Mouse (Mus musculus): ENCODE measurements around the gene Acss2. TPM values are rescaled to one million over a fixed set of nuclear protein-coding genes. Genes with fewer than 3 reads are reported as not detected.
A peak's percentile ranks its signal among the peaks of the same experiment; 100 is the strongest.

Acss2 gene
- polyA plus RNA-seq, 1 experiment from 2014 or later: 17.5 TPM

GRCm38 (mm10) chr2:155507721-155508470, 9.9 kb upstream of the Acss2 start:
- no peak overlapping the region for H3K27ac ChIP-seq (ENCODE audit: low read depth, low read length)
- ATAC-seq: no peak
- H3K9me3 ChIP-seq (replicated peaks; ENCODE audit: control insufficient read depth, low read length): no peaks in the 10 kb centered on the region
- H3K4me2 ChIP-seq (ENCODE audit: low read length): no peak overlapping the region
- DNase-seq (ENCODE audit: low spot score): no peak
- peaks cover 10% of the 10 kb centered on the region; the same call in 1 of the 2 replicates for H3K36me3 ChIP-seq (ENCODE audit: control insufficient read depth, insufficient read depth, low read length)
- no peak overlapping the region for H3K4me3 ChIP-seq (ENCODE audit: low read depth, low read length)
- H3K9ac ChIP-seq (ENCODE audit: low read length): no peak overlapping the region
- H3K27me3 ChIP-seq (replicated peaks; ENCODE audit: control insufficient read depth, insufficient read depth, low read length): no peaks in the 10 kb centered on the region
- H3K4me1 ChIP-seq (ENCODE audit: control insufficient read depth, insufficient read depth, low read length): no peaks in the 10 kb centered on the region
- WGBS: 77% methylated on average over 10 of the region's 10 CpGs

GRCm38 (mm10) chr2:155512479-155512878, 5.3 kb upstream of the Acss2 start:
- Histone ChIP-seq H3K4me1 (ENCODE audit: control insufficient read depth, insufficient read depth, low read length) (peaks cover 11% of the 10 kb centered on the region), H3K27ac (ENCODE audit: low read depth, low read length) (no peak overlapping the region), H3K4me2 (ENCODE audit: low read length) (no peak overlapping the region), H3K9ac (ENCODE audit: low read length) (no peak overlapping the region), H3K36me3 (ENCODE audit: control insufficient read depth, insufficient read depth, low read length) (no peaks in the 10 kb centered on the region), H3K9me3 (replicated peaks; ENCODE audit: control insufficient read depth, low read length) (no peaks in the 10 kb centered on the region), H3K27me3 (replicated peaks; ENCODE audit: control insufficient read depth, insufficient read depth, low read length) (no peaks in the 10 kb centered on the region), H3K4me3 (ENCODE audit: low read depth, low read length) (no peak overlapping the region)
- ATAC-seq (no peak), DNase-seq (ENCODE audit: low spot score) (peak; percentile 60)
- WGBS: 65% methylated on average over 4 of the region's 4 CpGs

GRCm38 (mm10) chr2:155513543-155513942, 4.2 kb upstream of the Acss2 start:
- 70% methylated on average over 5 of the region's 5 CpGs for WGBS
- DNase-seq (ENCODE audit: low spot score): no peak
- Histone ChIP-seq H3K36me3 (ENCODE audit: control insufficient read depth, insufficient read depth, low read length) (no peaks in the 10 kb centered on the region), H3K4me3 (ENCODE audit: low read depth, low read length) (peak overlapping the region; percentile 54), H3K27me3 (replicated peaks; ENCODE audit: control insufficient read depth, insufficient read depth, low read length) (no peaks in the 10 kb centered on the region), H3K9me3 (replicated peaks; ENCODE audit: control insufficient read depth, low read length) (no peaks in the 10 kb centered on the region), H3K27ac (ENCODE audit: low read depth, low read length) (no peak overlapping the region), H3K9ac (ENCODE audit: low read length) (peak overlapping the region; percentile 85), H3K4me2 (ENCODE audit: low read length) (peak overlapping the region; percentile 84), H3K4me1 (ENCODE audit: control insufficient read depth, insufficient read depth, low read length) (peaks cover 11% of the 10 kb centered on the region)
- no peak for ATAC-seq

- Histone ChIP-seq H3K4me1 (ENCODE audit: control insufficient read depth, insufficient read depth, low read length) (peaks cover 11% of the 10 kb centered on the region), H3K4me2 (ENCODE audit: low read length) (peak overlapping the region; percentile 84), H3K9me3 (replicated peaks; ENCODE audit: control insufficient read depth, low read length) (no peaks in the 10 kb centered on the region), H3K36me3 (ENCODE audit: control insufficient read depth, insufficient read depth, low read length) (no peaks in the 10 kb centered on the region), H3K27ac (ENCODE audit: low read depth, low read length) (peak overlapping the region; percentile 75), H3K9ac (ENCODE audit: low read length) (peak overlapping the region; percentile 85), H3K27me3 (replicated peaks; ENCODE audit: control insufficient read depth, insufficient read depth, low read length) (no peaks in the 10 kb centered on the region), H3K4me3 (ENCODE audit: low read depth, low read length) (peak overlapping the region; percentile 54)
- DNase-seq (ENCODE audit: low spot score) (peak; percentile 75), ATAC-seq (peak; percentile 24)
- WGBS: 2% methylated on average over 23 of the region's 23 CpGs
Measured at GRCm38 (mm10) chr2:155514666-155515065, 3.1 kb upstream of the Acss2 start.

GRCm38 (mm10) chr2:155515941-155516340, 1.8 kb upstream of the Acss2 start:
- no peak overlapping the region for H3K27ac ChIP-seq (ENCODE audit: low read depth, low read length)
- no peak overlapping the region for H3K4me2 ChIP-seq (ENCODE audit: low read length)
- H3K36me3 ChIP-seq (ENCODE audit: control insufficient read depth, insufficient read depth, low read length): no peaks in the 10 kb centered on the region
- H3K9ac ChIP-seq (ENCODE audit: low read length): no peak overlapping the region
- DNase-seq (ENCODE audit: low spot score) (peak; percentile 78), ATAC-seq (no peak)
- peaks cover 11% of the 10 kb centered on the region for H3K4me1 ChIP-seq (ENCODE audit: control insufficient read depth, insufficient read depth, low read length)
- no peaks in the 10 kb centered on the region for H3K9me3 ChIP-seq (replicated peaks; ENCODE audit: control insufficient read depth, low read length)
- WGBS: 4% methylated on average over 1 of the region's 1 CpGs
- H3K4me3 ChIP-seq (ENCODE audit: low read depth, low read length): no peak overlapping the region
- no peaks in the 10 kb centered on the region for H3K27me3 ChIP-seq (replicated peaks; ENCODE audit: control insufficient read depth, insufficient read depth, low read length)

GRCm38 (mm10) chr2:155518531-155519270, 953 bp downstream of the Acss2 start:
- H3K27ac ChIP-seq (ENCODE audit: low read depth, low read length): peak overlapping the region; percentile 60

GRCm38 (mm10) chr2:155523706-155524105, 6.0 kb downstream of the Acss2 start:
- 59% methylated on average over 5 of the region's 5 CpGs for WGBS
- no peaks in the 10 kb centered on the region for H3K27me3 ChIP-seq (replicated peaks; ENCODE audit: control insufficient read depth, insufficient read depth, low read length)
- ATAC-seq (no peak), DNase-seq (ENCODE audit: low spot score) (no peak)
- no peaks in the 10 kb centered on the region for H3K36me3 ChIP-seq (ENCODE audit: control insufficient read depth, insufficient read depth, low read length)
- no peak overlapping the region for H3K4me3 ChIP-seq (ENCODE audit: low read depth, low read length)
- H3K9me3 ChIP-seq (replicated peaks; ENCODE audit: control insufficient read depth, low read length): no peaks in the 10 kb centered on the region
- no peak overlapping the region for H3K27ac ChIP-seq (ENCODE audit: low read depth, low read length)
- H3K9ac ChIP-seq (ENCODE audit: low read length): no peak overlapping the region
- H3K4me1 ChIP-seq (ENCODE audit: control insufficient read depth, insufficient read depth, low read length): no peaks in the 10 kb centered on the region
- no peak overlapping the region for H3K4me2 ChIP-seq (ENCODE audit: low read length)

More at GRCm38 (mm10) chr2:155518531-155519270, 953 bp downstream of the Acss2 start:
- H3K4me1 ChIP-seq (ENCODE audit: control insufficient read depth, insufficient read depth, low read length): peaks cover 5% of the 10 kb centered on the region
- peak; percentile 16 for DNase-seq (ENCODE audit: low spot score)
- no peak for ATAC-seq
- H3K4me3 ChIP-seq (ENCODE audit: low read depth, low read length): peak overlapping the region; percentile 64
- H3K4me2 ChIP-seq (ENCODE audit: low read length): peak overlapping the region; percentile 79
- no peaks in the 10 kb centered on the region for H3K27me3 ChIP-seq (replicated peaks; ENCODE audit: control insufficient read depth, insufficient read depth, low read length)
- no peaks in the 10 kb centered on the region for H3K9me3 ChIP-seq (replicated peaks; ENCODE audit: control insufficient read depth, low read length)
- WGBS: 23% methylated on average over 18 of the region's 18 CpGs
- H3K9ac ChIP-seq (ENCODE audit: low read length): peak overlapping the region; percentile 70
- no peaks in the 10 kb centered on the region for H3K36me3 ChIP-seq (ENCODE audit: control insufficient read depth, insufficient read depth, low read length)

- H3K9ac ChIP-seq (ENCODE audit: low read length): no peak overlapping the region
- H3K27ac ChIP-seq (ENCODE audit: low read depth, low read length): no peak overlapping the region
- no peaks in the 10 kb centered on the region for H3K27me3 ChIP-seq (replicated peaks; ENCODE audit: control insufficient read depth, insufficient read depth, low read length)
- WGBS: 67% methylated on average over 1 of the region's 1 CpGs
- DNase-seq (ENCODE audit: low spot score): no peak
- no peaks in the 10 kb centered on the region for H3K4me1 ChIP-seq (ENCODE audit: control insufficient read depth, insufficient read depth, low read length)
- no peak overlapping the region for H3K4me3 ChIP-seq (ENCODE audit: low read depth, low read length)
- H3K36me3 ChIP-seq (ENCODE audit: control insufficient read depth, insufficient read depth, low read length): no peaks in the 10 kb centered on the region
- no peak overlapping the region for H3K4me2 ChIP-seq (ENCODE audit: low read length)
- H3K9me3 ChIP-seq (replicated peaks; ENCODE audit: control insufficient read depth, low read length): no peaks in the 10 kb centered on the region
- ATAC-seq: no peak
Measured at GRCm38 (mm10) chr2:155524378-155524777, 6.6 kb downstream of the Acss2 start.

- no peak overlapping the region for H3K4me3 ChIP-seq (ENCODE audit: low read depth, low read length)
- H3K27ac ChIP-seq (ENCODE audit: low read depth, low read length): no peak overlapping the region
- DNase-seq (ENCODE audit: low spot score): no peak
- H3K9ac ChIP-seq (ENCODE audit: low read length): no peak overlapping the region
- 85% methylated on average over 5 of the region's 5 CpGs for WGBS
- no peaks in the 10 kb centered on the region for H3K4me1 ChIP-seq (ENCODE audit: control insufficient read depth, insufficient read depth, low read length)
- no peak for ATAC-seq
- no peak overlapping the region for H3K4me2 ChIP-seq (ENCODE audit: low read length)
- no peaks in the 10 kb centered on the region for H3K27me3 ChIP-seq (replicated peaks; ENCODE audit: control insufficient read depth, insufficient read depth, low read length)
- no peaks in the 10 kb centered on the region for H3K9me3 ChIP-seq (replicated peaks; ENCODE audit: control insufficient read depth, low read length)
- no peaks in the 10 kb centered on the region for H3K36me3 ChIP-seq (ENCODE audit: control insufficient read depth, insufficient read depth, low read length)
Measured at GRCm38 (mm10) chr2:155527367-155527766, 9.6 kb downstream of the Acss2 start.

Measured in forebrain, embryonic 14.5 days (tissue).